Mouse (Mus musculus) megakaryocyte-erythroid progenitor cell, adult 5-6 weeks (primary cell): ENCODE results near the gene Calml3. TPM values are rescaled to one million over a fixed set of nuclear protein-coding genes. Genes with fewer than 3 reads are reported as not detected.

Experiments used
- total RNA-seq, 2 experiments: library from RNA; stranded (forward) in 1 of 2; stranded (reverse) in 1 of 2; fragments of 200-1000, 215-1000 nt in 1 of 2; fragments of >200 nt in 1 of 2; fragmentation: Nextera tagmentation in 1 of 2; gene quantifications; 2 replicates each; pipeline ENCODE4 v1.2.3; 2014 to 2017

The Calml3 gene
- total RNA-seq, 2 experiments from 2014 or later = not detected

Other genes starting within 250 kb of the Calml3 start
- gene Fam208b, start 193.2 kb downstream of the Calml3 start, total RNA-seq (2014; fragmentation: Nextera tagmentation) = 66.5 and 85.9 TPM in 2 replicates
- 45.8 TPM in 2 replicates for gene Fam208b, start 193.2 kb downstream of the Calml3 start, total RNA-seq (2017)
- 5.4 and 9.9 TPM in 2 replicates for gene Asb13, start 170.3 kb downstream of the Calml3 start, total RNA-seq (2014; fragmentation: Nextera tagmentation)
- gene Asb13, start 170.3 kb downstream of the Calml3 start, total RNA-seq (2017) = 7.3 and 7.7 TPM in 2 replicates
- gene Calm4, start 33.4 kb upstream of the Calml3 start, total RNA-seq (2014; fragmentation: Nextera tagmentation) = not detected in 2 replicates
- not detected in 2 replicates for gene Calm4, start 33.4 kb upstream of the Calml3 start, total RNA-seq (2017)
- gene Calm5, start 49.9 kb upstream of the Calml3 start, total RNA-seq (2014; fragmentation: Nextera tagmentation) = not detected in 2 replicates
- not detected in 2 replicates for gene Calm5, start 49.9 kb upstream of the Calml3 start, total RNA-seq (2017)
- gene Net1, start 113.9 kb upstream of the Calml3 start, total RNA-seq (2014; fragmentation: Nextera tagmentation) = 112 and 118 TPM in 2 replicates
- gene Net1, start 113.9 kb upstream of the Calml3 start, total RNA-seq (2017) = 315 and 336 TPM in 2 replicates
- 0.52 TPM in 1 of 2 replicates, not detected in the other for gene Tubal3, start 114.0 kb upstream of the Calml3 start, total RNA-seq (2014; fragmentation: Nextera tagmentation)
- not detected in 2 replicates for gene Tubal3, start 114.0 kb upstream of the Calml3 start, total RNA-seq (2017)
- not detected in 2 replicates for gene Ucn3, start 141.0 kb upstream of the Calml3 start, total RNA-seq (2014; fragmentation: Nextera tagmentation)
- gene Ucn3, start 141.0 kb upstream of the Calml3 start, total RNA-seq (2017) = not detected in 2 replicates
- gene Akr1c14, start 244.7 kb upstream of the Calml3 start, total RNA-seq (2014; fragmentation: Nextera tagmentation) = not detected in 2 replicates
- gene Akr1c14, start 244.7 kb upstream of the Calml3 start, total RNA-seq (2017) = not detected in 2 replicates